Mouse (Mus musculus) neutrophil, adult 65 days (primary cell): Measurements from ENCODE around the gene Rab3c. TPM values are rescaled to one million over a fixed set of nuclear protein-coding genes. Genes with fewer than 3 reads are reported as not detected.

ENCODE experiments used
- total RNA-seq: library from RNA; stranded (reverse); gene quantifications from 2 replicates; pipeline ENCODE4 v1.2.4, GENCODE M21; 2023

Rab3c gene
- total RNA-seq: not detected in 2 replicates

GRCm38 (mm10) chr13:110280563-110281144 lies at the start of gene Rab3c:
Gene Rab3c, minus strand, starts transcription at chr13:110280996.

Other genes starting within 250 kb of the Rab3c start
- 57.7 and 67.7 TPM in 2 replicates for gene Gapt, start 76.2 kb upstream of the Rab3c start, total RNA-seq
- 21.3 and 31.4 TPM in 2 replicates for gene Plk2, start 114.0 kb upstream of the Rab3c start, total RNA-seq